Mouse (Mus musculus): ENCODE results near the gene Ern1.

Gene Ern1

GRCm38 (mm10) chr11:106487733-106488115, at the start of gene Ern1:
Gene Ern1, minus strand, starts transcription at chr11:106487852.
- DNase-seq (ENCODE audit: low read depth, low spot score) = peak; percentile 90

GRCm38 (mm10) chr11:106536253-106536912, 48.7 kb upstream of the Ern1 start:
- DNase-seq (ENCODE audit: low read depth, low spot score) = no peak

- no peak for DNase-seq (ENCODE audit: low read depth, low spot score)
These were observed 48.1 kb upstream of the Ern1 start for GRCm38 (mm10) chr11:106535660-106536252.

- DNase-seq (ENCODE audit: low read depth, low spot score) = no peak
These were observed 44.7 kb upstream of the Ern1 start for GRCm38 (mm10) chr11:106532248-106532790.

GRCm38 (mm10) chr11:106529786-106530185, 42.1 kb upstream of the Ern1 start:
- no peak for DNase-seq (ENCODE audit: low read depth, low spot score)

- DNase-seq (ENCODE audit: low read depth, low spot score) = no peak
These were observed 41.5 kb upstream of the Ern1 start for GRCm38 (mm10) chr11:106529113-106529512.

GRCm38 (mm10) chr11:106527926-106528325, 40.3 kb upstream of the Ern1 start:
- DNase-seq (ENCODE audit: low read depth, low spot score) = no peak

- DNase-seq (ENCODE audit: low read depth, low spot score) = no peak
These were observed 39.6 kb upstream of the Ern1 start for GRCm38 (mm10) chr11:106527147-106527821.

GRCm38 (mm10) chr11:106522538-106522937, 34.9 kb upstream of the Ern1 start:
- no peak for DNase-seq (ENCODE audit: low read depth, low spot score)

- DNase-seq (ENCODE audit: low read depth, low spot score) = no peak
These were observed 34.0 kb upstream of the Ern1 start for GRCm38 (mm10) chr11:106521612-106522011.

GRCm38 (mm10) chr11:106520404-106520803, 32.8 kb upstream of the Ern1 start:
- DNase-seq (ENCODE audit: low read depth, low spot score) = no peak

GRCm38 (mm10) chr11:106519519-106519918, 31.9 kb upstream of the Ern1 start:
- DNase-seq (ENCODE audit: low read depth, low spot score) = no peak

- no peak for DNase-seq (ENCODE audit: low read depth, low spot score)
These were observed 30.7 kb upstream of the Ern1 start for GRCm38 (mm10) chr11:106518391-106518790.

GRCm38 (mm10) chr11:106515079-106515745, 27.6 kb upstream of the Ern1 start:
- no peak for DNase-seq (ENCODE audit: low read depth, low spot score)

GRCm38 (mm10) chr11:106514446-106514845, 26.8 kb upstream of the Ern1 start:
- no peak for DNase-seq (ENCODE audit: low read depth, low spot score)

GRCm38 (mm10) chr11:106513166-106513565, 25.5 kb upstream of the Ern1 start:
- peak; percentile 45 for DNase-seq (ENCODE audit: low read depth, low spot score)

GRCm38 (mm10) chr11:106512006-106512390, 24.3 kb upstream of the Ern1 start:
- DNase-seq (ENCODE audit: low read depth, low spot score) = no peak

GRCm38 (mm10) chr11:106511236-106512005, 23.8 kb upstream of the Ern1 start:
- no peak for DNase-seq (ENCODE audit: low read depth, low spot score)

GRCm38 (mm10) chr11:106507638-106508037, 20.0 kb upstream of the Ern1 start:
- DNase-seq (ENCODE audit: low read depth, low spot score) = no peak

GRCm38 (mm10) chr11:106506211-106506610, 18.6 kb upstream of the Ern1 start:
- DNase-seq (ENCODE audit: low read depth, low spot score) = no peak

- DNase-seq (ENCODE audit: low read depth, low spot score) = no peak
These were observed 16.5 kb upstream of the Ern1 start for GRCm38 (mm10) chr11:106504129-106504528.

- DNase-seq (ENCODE audit: low read depth, low spot score) = no peak
These were observed 15.7 kb upstream of the Ern1 start for GRCm38 (mm10) chr11:106503425-106503717.
